Mouse (Mus musculus) spleen, postnatal 4 days (tissue): ENCODE results near the gene Fcf1.

Experiments
- DNase-seq, 2 experiments: peaks; one replicate each; pipeline ENCODE4 v3.0.0; 2022; ENCODE audit warnings: low spot score in 2 of 2

The Fcf1 gene

GRCm38 (mm10) chr12:84970428-84971096, at the start of gene Fcf1, which contains the start of gene Arel1:
Gene Fcf1 (plus strand): TSS chr12:84970897.
Gene Arel1 (minus strand): TSS chr12:84970900.
- peak; percentile 89 to 93 for DNase-seq

GRCm38 (mm10) chr12:84921881-84922419, 48.7 kb upstream of the Fcf1 start:
- DNase-seq, result no peak

GRCm38 (mm10) chr12:84924324-84924723, 46.4 kb upstream of the Fcf1 start:
- DNase-seq, result no peak

GRCm38 (mm10) chr12:84926542-84926941, 44.2 kb upstream of the Fcf1 start:
- DNase-seq, result no peak

GRCm38 (mm10) chr12:84932210-84932609, 38.5 kb upstream of the Fcf1 start:
- DNase-seq, result no peak

- DNase-seq, result no peak
Observed at GRCm38 (mm10) chr12:84935343-84935742, 35.4 kb upstream of the Fcf1 start.

GRCm38 (mm10) chr12:84939117-84939516, 31.6 kb upstream of the Fcf1 start:
- no peak for DNase-seq

- DNase-seq, result no peak
Observed at GRCm38 (mm10) chr12:84940343-84940742, 30.4 kb upstream of the Fcf1 start.

GRCm38 (mm10) chr12:84941717-84942116, 29.0 kb upstream of the Fcf1 start:
- no peak for DNase-seq

GRCm38 (mm10) chr12:84943006-84943952, 27.4 kb upstream of the Fcf1 start:
- no peak for DNase-seq

GRCm38 (mm10) chr12:84944150-84944812, 26.4 kb upstream of the Fcf1 start:
- DNase-seq, result no peak

- no peak for DNase-seq
Observed at GRCm38 (mm10) chr12:84944813-84945553, 25.7 kb upstream of the Fcf1 start.

- DNase-seq, result no peak
Observed at GRCm38 (mm10) chr12:84947894-84948583, 22.7 kb upstream of the Fcf1 start.

- no peak for DNase-seq
Observed at GRCm38 (mm10) chr12:84948584-84949285, 22.0 kb upstream of the Fcf1 start.

GRCm38 (mm10) chr12:84950763-84951162, 19.9 kb upstream of the Fcf1 start:
- no peak for DNase-seq

- no peak for DNase-seq
Observed at GRCm38 (mm10) chr12:84951531-84951930, 19.2 kb upstream of the Fcf1 start.

GRCm38 (mm10) chr12:84952351-84952750, 18.3 kb upstream of the Fcf1 start:
- DNase-seq, result no peak

GRCm38 (mm10) chr12:84956317-84956716, 14.4 kb upstream of the Fcf1 start:
- DNase-seq, result no peak

- no peak for DNase-seq
Observed at GRCm38 (mm10) chr12:84958794-84959356, 11.8 kb upstream of the Fcf1 start.

- DNase-seq, result peak; percentile 64 to 72
Observed at GRCm38 (mm10) chr12:84962606-84963005, 8.1 kb upstream of the Fcf1 start.
